Mouse (Mus musculus) ZHBTc4 (cell line): ENCODE measurements at regions not wholly inside any gene's neighbourhood (a gene's known extent, or its start where the extent isn't known, plus 50 kb on each side); places are given as distances from the start of the nearest gene placed in this dataset.

Source experiments
- DNase-seq: peaks from one replicate; pipeline ENCODE4 v3.0.0-alpha.2; 2011; ENCODE audit warnings: low read depth, low spot score

GRCm38 (mm10) chr13:3709982-3710618 is 76.3 kb downstream of the Asb13 start:
- no peak for DNase-seq

- DNase-seq = no peak
These were observed 75.2 kb downstream of the Asb13 start for GRCm38 (mm10) chr13:3708896-3709631.
